Mouse (Mus musculus) neural tube, embryonic 15.5 days (tissue): ENCODE results near the gene Men1. TPM values are rescaled to one million over a fixed set of nuclear protein-coding genes. Genes with fewer than 3 reads are reported as not detected.

ENCODE experiments used
- ATAC-seq: fragments of 200-750 bp; cut with Nextera tagmentation; 2 replicates; pipeline ENCODE4 v1.8.0; 2017; ENCODE audit warnings: mild to moderate bottlenecking, moderate TSS enrichment, moderate library complexity; ENCODE audit not compliant: low FRiP score
- H3K27ac ChIP-seq: fragments of 300-500 bp; sonication (generic); replicated peaks from 2 replicates; pipeline ENCODE4 v1.5.1; 2015; ENCODE audit warnings: mild to moderate bottlenecking, inconsistent platforms
- H3K27me3 ChIP-seq: fragments of 300-500 bp; sonication (generic); replicated peaks from 2 replicates; pipeline ENCODE4 v1.6.1; 2015; ENCODE audit warnings: inconsistent platforms
- H3K36me3 ChIP-seq: fragments of 300-500 bp; sonication (generic); 2 replicates; pipeline ENCODE4 v1.6.1; 2015; ENCODE audit warnings: inconsistent platforms
- H3K4me1 ChIP-seq: fragments of 300-500 bp; sonication (generic); 2 replicates; pipeline ENCODE4 v1.6.1; 2015; ENCODE audit warnings: inconsistent platforms
- H3K4me2 ChIP-seq: fragments of 300-500 bp; sonication (generic); 2 replicates; pipeline ENCODE4 v1.6.1; 2015; ENCODE audit warnings: inconsistent platforms, mild to moderate bottlenecking, moderate library complexity
- H3K4me3 ChIP-seq: fragments of 300-500 bp; sonication (generic); replicated peaks from 2 replicates; pipeline ENCODE4 v1.5.1; 2015; ENCODE audit warnings: mild to moderate bottlenecking, inconsistent platforms
- H3K9ac ChIP-seq: fragments of 300-500 bp; sonication (generic); replicated peaks from 2 replicates; pipeline ENCODE4 v1.6.1; 2015; ENCODE audit warnings: mild to moderate bottlenecking, inconsistent platforms
- H3K9me3 ChIP-seq: fragments of 300-500 bp; sonication (generic); replicated peaks from 2 replicates; pipeline ENCODE4 v1.6.1; 2016; ENCODE audit warnings: inconsistent platforms
- WGBS: fragments of 180-500 bp; shearing (Covaris S2); methylation state at CpG from one replicate; pipeline ENCODE4 v1.1.7; 2015; ENCODE audit warnings: mixed read lengths; 5-methylcytosine and 5-hydroxymethylcytosine counted together
- polyA plus RNA-seq: library from polyadenylated mRNA; unstranded; fragments of >200 nt; fragmentation: Nextera tagmentation; extraction: Ambion mirVana; gene quantifications from 2 replicates; pipeline ENCODE4 v1.2.1, GENCODE M21; 2015

Men1 gene
- polyA plus RNA-seq, 1 experiment from 2014 or later, result 71.6 TPM

GRCm38 (mm10) chr19:6376643-6377042, 41.9 kb downstream of the Men1 start:
- Histone ChIP-seq H3K9ac (no peak overlapping the region), H3K27me3 (no peaks in the 10 kb centered on the region), H3K9me3 (no peaks in the 10 kb centered on the region), H3K4me1 (peaks cover 19% of the 10 kb centered on the region), H3K4me2 (no peak overlapping the region), H3K27ac (peak overlapping the region; percentile 23; the same call in 1 of the 2 replicates), H3K36me3 (peaks cover 66% of the 10 kb centered on the region), H3K4me3 (no peak overlapping the region)
- 80% methylated on average over 2 of the region's 2 CpGs for WGBS
- no peak for ATAC-seq

- ATAC-seq, result no peak
- H3K4me3 ChIP-seq, result no peak overlapping the region
- no peaks in the 10 kb centered on the region for H3K9me3 ChIP-seq
- no peak overlapping the region for H3K9ac ChIP-seq
- peaks cover 19% of the 10 kb centered on the region for H3K4me1 ChIP-seq
- no peaks in the 10 kb centered on the region for H3K27me3 ChIP-seq
- peaks cover 57% of the 10 kb centered on the region for H3K36me3 ChIP-seq
- 24% methylated on average over 11 of the region's 11 CpGs for WGBS
- H3K27ac ChIP-seq, result peak overlapping the region; percentile 23
- H3K4me2 ChIP-seq, result no peak overlapping the region
Measured at GRCm38 (mm10) chr19:6377327-6378040, 42.7 kb downstream of the Men1 start.

DNA sequence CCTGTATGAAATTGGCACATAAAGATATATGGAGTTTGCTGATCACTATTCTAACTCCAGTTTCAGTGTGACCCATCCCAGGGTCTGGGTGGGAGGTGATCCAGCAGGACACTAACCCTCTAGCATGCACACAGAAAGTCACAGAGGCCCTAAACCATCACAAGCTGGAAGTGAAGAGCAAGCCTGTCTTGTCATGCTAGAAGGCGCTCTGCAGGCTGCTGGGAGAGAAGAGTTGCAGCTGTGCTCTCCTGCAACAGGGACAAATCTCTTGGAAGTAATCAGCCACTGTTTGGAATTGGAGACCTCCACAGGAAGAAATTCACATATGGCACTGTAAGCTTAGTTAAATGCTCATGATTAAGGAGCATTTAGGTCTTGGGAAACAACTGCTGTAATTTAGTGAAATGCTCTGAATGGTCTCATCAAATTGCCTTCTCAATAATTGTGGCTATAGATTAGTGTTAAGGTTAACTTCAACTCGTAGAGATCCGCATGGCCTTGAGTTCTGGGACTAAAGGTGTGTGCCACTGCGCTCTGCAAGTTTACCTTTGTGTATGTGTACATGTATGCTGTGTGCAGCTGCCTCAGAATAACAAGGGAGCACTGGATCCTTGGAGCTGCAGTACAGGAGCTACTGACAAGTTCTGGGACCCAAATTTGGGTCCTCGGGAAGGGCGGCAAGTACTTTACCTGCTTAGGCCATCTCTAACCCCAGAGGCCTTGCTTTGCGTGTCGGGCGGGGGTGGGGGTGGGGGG, 45.8 kb downstream of the Men1 start:
- Histone ChIP-seq H3K9ac (no peak overlapping the region), H3K4me2 (no peak overlapping the region), H3K27me3 (no peaks in the 10 kb centered on the region), H3K4me1 (peaks cover 28% of the 10 kb centered on the region), H3K9me3 (no peaks in the 10 kb centered on the region), H3K36me3 (peaks cover 29% of the 10 kb centered on the region), H3K4me3 (no peak overlapping the region), H3K27ac (0 out of 2 replicates have a peak overlapping the region, but pooled peaks have one; percentile 43)
- WGBS, result 89% methylated on average over 9 of the region's 9 CpGs
- ATAC-seq, result no peak

DNA sequence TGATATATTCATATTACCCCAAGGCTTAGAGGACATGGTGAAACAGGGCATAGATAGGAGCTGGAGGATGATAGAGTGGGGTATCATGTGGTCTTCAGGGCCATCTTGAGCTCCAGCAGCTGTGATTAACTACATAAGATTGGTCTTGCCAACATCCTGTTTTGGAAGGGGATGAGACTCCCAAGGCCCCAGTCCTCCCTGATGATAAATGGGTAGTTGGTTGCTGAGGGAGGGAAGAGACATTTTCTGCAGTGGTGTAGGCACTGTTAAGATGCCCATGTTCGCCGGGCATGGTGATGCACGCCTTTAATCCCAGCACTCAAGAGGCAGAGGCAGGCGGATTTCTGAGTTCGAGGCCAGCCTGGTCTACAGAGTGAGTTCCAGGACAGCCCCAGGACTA, 46.5 kb downstream of the Men1 start:
- Histone ChIP-seq H3K9ac (no peak overlapping the region), H3K27me3 (no peaks in the 10 kb centered on the region), H3K36me3 (peaks cover 22% of the 10 kb centered on the region), H3K4me1 (peaks cover 28% of the 10 kb centered on the region), H3K9me3 (no peaks in the 10 kb centered on the region), H3K4me3 (no peak overlapping the region), H3K4me2 (no peak overlapping the region), H3K27ac (no peak overlapping the region)
- ATAC-seq, result no peak
- 93% methylated on average over 5 of the region's 5 CpGs for whole genome bisulfite sequencing

DNA sequence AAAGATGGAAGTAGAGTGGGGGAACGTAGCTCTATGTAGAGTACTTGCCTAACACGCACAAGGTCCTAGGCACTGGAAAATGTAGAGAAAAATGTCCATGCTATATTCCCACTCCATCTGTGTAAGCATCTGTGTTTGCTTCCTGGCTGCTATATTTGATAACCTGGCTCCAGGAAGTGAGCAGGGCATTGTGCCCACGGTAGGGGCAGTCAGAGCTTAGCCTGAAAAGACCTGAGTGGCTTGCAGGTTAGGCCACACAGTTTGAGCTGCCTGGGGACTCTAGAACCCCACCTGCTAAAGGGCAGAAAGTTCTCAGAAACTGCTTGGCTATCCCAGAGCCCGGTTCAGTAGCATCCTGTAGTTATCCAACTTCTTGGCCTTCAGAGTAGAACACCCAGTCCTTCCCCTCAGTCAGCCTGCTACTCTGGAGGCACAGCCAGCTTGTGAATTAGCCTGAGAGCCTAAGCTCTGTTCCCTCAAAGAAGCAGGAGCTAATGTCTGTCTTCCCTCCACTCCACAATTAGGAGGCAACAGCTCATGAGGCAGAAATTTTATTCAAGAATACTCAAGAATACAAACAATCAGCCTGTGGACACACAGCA, 47.6 kb downstream of the Men1 start:
- no peak overlapping the region for H3K9ac ChIP-seq
- no peak overlapping the region for H3K27ac ChIP-seq
- H3K9me3 ChIP-seq, result no peaks in the 10 kb centered on the region

GRCm38 (mm10) chr19:6383470-6383869, 48.7 kb downstream of the Men1 start:
- H3K4me1 ChIP-seq, result peaks cover 13% of the 10 kb centered on the region; the same call in 1 of the 2 replicates
- no peak for ATAC-seq
- WGBS, result 59% methylated on average over 5 of the region's 5 CpGs
- H3K36me3 ChIP-seq, result peaks cover 6% of the 10 kb centered on the region
- no peak overlapping the region for H3K4me2 ChIP-seq
- no peaks in the 10 kb centered on the region for H3K9me3 ChIP-seq
- no peak overlapping the region for H3K9ac ChIP-seq
- no peak overlapping the region for H3K4me3 ChIP-seq
- H3K27me3 ChIP-seq, result no peaks in the 10 kb centered on the region
- H3K27ac ChIP-seq, result 0 out of 2 replicates have a peak overlapping the region, but pooled peaks have one; percentile 37

More for the DNA sequence above, 47.6 kb downstream of the Men1 start:
- 85% methylated on average over 4 of the region's 4 CpGs for WGBS
- peaks cover 21% of the 10 kb centered on the region for H3K4me1 ChIP-seq
- H3K27me3 ChIP-seq, result no peaks in the 10 kb centered on the region
- no peak overlapping the region for H3K4me2 ChIP-seq
- peaks cover 10% of the 10 kb centered on the region for H3K36me3 ChIP-seq
- H3K4me3 ChIP-seq, result no peak overlapping the region
- ATAC-seq, result no peak

DNA sequence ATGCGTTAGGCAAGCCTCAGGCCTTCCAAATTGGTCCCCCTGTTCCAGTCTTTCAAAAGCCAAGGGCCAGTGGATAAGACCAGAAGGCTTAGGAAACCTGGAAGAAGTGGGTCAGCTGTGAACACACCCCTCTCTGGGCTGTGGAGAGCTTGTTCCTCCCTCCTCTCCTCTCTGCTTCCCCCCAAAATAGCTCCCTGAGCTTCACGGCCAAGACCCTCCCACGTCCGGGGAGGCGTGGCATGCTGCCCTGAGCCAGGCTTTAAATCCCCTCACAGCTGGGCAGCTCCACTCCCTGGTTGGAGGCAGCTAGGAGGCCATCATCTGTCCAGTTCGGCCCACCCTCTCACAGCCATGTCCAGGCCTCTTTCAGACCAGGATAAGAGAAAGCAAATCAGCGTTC, 49.3 kb downstream of the Men1 start, which contains the start of gene Pygm:
Gene Pygm (plus strand): TSS at position 272 of the 400 bp plus-strand sequence.
- WGBS, result 27% methylated on average over 7 of the region's 7 CpGs
- H3K9ac ChIP-seq, result no peak within 1 kb of the TSS

DNA sequence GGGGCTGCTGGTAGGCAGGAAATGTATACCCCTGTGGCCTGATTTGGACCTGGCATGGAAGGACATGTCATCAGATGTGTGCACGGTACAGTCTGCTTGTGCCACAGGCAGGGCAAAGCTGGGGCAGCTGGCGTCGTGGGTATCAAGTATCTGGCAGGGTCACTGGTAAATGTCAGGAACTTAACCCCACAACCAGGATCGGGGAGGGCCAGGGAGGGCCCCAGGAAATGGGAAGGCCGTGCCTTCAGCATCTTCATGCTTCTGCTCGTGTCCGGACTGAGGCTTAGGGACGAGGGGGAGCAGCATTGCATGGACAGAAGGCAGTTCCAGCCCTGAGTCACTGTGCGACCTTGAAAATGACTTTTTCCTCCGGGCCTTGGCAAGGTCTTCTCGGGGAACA, 50.2 kb downstream of the Men1 start:
- 87% methylated on average over 11 of the region's 11 CpGs for WGBS
- H3K9me3 ChIP-seq, result no peaks in the 10 kb centered on the region
- H3K27me3 ChIP-seq, result no peaks in the 10 kb centered on the region
- ATAC-seq, result no peak
- H3K9ac ChIP-seq, result no peak overlapping the region
- H3K36me3 ChIP-seq, result no peaks in the 10 kb centered on the region
- H3K4me1 ChIP-seq, result peaks cover 24% of the 10 kb centered on the region
- H3K4me3 ChIP-seq, result no peak overlapping the region
- no peak overlapping the region for H3K4me2 ChIP-seq
- H3K27ac ChIP-seq, result no peak overlapping the region

More for the DNA sequence above, 49.3 kb downstream of the Men1 start, which contains the start of gene Pygm:
- H3K4me2 ChIP-seq, result no peak within 1 kb of the TSS
- H3K4me3 ChIP-seq, result no peak within 1 kb of the TSS
- H3K27ac ChIP-seq, result 0 out of 2 replicates have a peak within 1 kb of the TSS, but pooled peaks have one; percentile 37
- H3K9me3 ChIP-seq, result no peaks in the 10 kb centered on the region
- no peaks in the 10 kb centered on the region for H3K27me3 ChIP-seq
- H3K36me3 ChIP-seq, result peaks cover 2% of the 10 kb centered on the region
- peaks cover 16% of the 10 kb centered on the region for H3K4me1 ChIP-seq
- no peak for ATAC-seq

- Histone ChIP-seq H3K4me3 (no peak overlapping the region), H3K27me3 (no peaks in the 10 kb centered on the region), H3K4me1 (peaks cover 26% of the 10 kb centered on the region), H3K36me3 (no peaks in the 10 kb centered on the region), H3K27ac (no peak overlapping the region), H3K4me2 (no peak overlapping the region), H3K9ac (no peak overlapping the region), H3K9me3 (no peaks in the 10 kb centered on the region)
- WGBS, result 87% methylated on average over 5 of the region's 5 CpGs
- ATAC-seq, result no peak
Measured at GRCm38 (mm10) chr19:6385419-6385818, 50.6 kb downstream of the Men1 start.

DNA sequence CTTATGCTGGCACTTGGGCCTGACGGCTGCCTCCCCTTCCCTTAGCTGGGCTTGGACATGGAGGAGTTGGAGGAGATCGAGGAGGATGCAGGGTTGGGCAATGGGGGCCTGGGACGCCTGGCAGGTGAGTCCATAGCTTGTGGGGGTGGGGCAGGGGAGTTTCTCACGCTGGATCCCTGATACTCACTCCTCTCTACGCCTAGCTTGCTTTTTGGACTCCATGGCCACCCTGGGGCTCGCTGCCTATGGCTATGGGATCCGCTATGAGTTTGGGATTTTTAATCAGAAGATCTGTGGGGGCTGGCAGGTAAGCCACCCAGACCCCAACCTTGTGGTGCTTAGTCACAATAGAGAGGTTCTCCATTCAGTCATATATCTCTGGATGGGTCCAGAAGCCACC, 51.0 kb downstream of the Men1 start:
- Histone ChIP-seq H3K9me3 (no peaks in the 10 kb centered on the region), H3K4me3 (no peak overlapping the region), H3K27ac (no peak overlapping the region), H3K4me2 (no peak overlapping the region), H3K36me3 (no peaks in the 10 kb centered on the region), H3K4me1 (peaks cover 26% of the 10 kb centered on the region), H3K27me3 (no peaks in the 10 kb centered on the region), H3K9ac (no peak overlapping the region)
- ATAC-seq, result no peak
- WGBS, result 84% methylated on average over 7 of the region's 7 CpGs

DNA sequence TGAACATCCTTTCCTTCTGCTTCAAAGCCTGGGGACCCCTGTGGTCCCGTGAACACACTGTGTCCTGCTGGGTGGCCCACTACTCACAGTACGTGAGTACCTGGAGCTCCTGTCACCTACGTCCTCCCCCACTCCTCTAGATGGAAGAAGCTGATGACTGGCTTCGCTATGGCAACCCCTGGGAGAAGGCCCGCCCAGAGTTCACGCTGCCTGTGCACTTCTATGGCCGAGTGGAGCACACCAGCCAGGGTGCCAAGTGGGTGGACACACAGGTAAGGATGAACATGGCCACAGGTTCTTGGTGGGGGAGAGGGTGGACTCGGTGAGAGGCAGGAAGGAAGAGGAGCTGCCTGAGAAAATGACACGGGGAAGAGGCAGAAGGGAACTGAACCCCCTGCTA, 51.5 kb downstream of the Men1 start:
- 67% methylated on average over 9 of the region's 9 CpGs for WGBS

More for the DNA sequence above, 51.5 kb downstream of the Men1 start:
- Histone ChIP-seq H3K9me3 (no peaks in the 10 kb centered on the region), H3K9ac (no peak overlapping the region), H3K27ac (no peak overlapping the region), H3K4me2 (no peak overlapping the region), H3K27me3 (no peaks in the 10 kb centered on the region), H3K4me1 (peaks cover 26% of the 10 kb centered on the region), H3K4me3 (no peak overlapping the region), H3K36me3 (no peaks in the 10 kb centered on the region)
- no peak for ATAC-seq
